Mouse (Mus musculus) heart, embryonic 12.5 days (tissue): Measurements from ENCODE around the gene Soat2. TPM values are rescaled to one million over a fixed set of nuclear protein-coding genes. Genes with fewer than 3 reads are reported as not detected.
A peak's percentile ranks its signal among the peaks of the same experiment; 100 is the strongest.

Experiments used
- ATAC-seq: fragments of 200-750 bp; cut with Nextera tagmentation; 2 replicates; pipeline ENCODE4 v1.8.0; 2017; ENCODE audit warnings: moderate TSS enrichment, moderate library complexity; ENCODE audit not compliant: insufficient number of reproducible peaks, low FRiP score
- H3K27ac ChIP-seq: fragments of 300-500 bp; sonication (generic); 2 replicates; pipeline ENCODE4 v1.5.1; 2016; ENCODE audit warnings: mild to moderate bottlenecking, moderate library complexity; ENCODE audit not compliant: poor library complexity, severe bottlenecking
- H3K27me3 ChIP-seq: fragments of 300-500 bp; sonication (generic); replicated peaks from 2 replicates; pipeline ENCODE4 v1.6.1; 2016; ENCODE audit warnings: mild to moderate bottlenecking, moderate library complexity
- H3K36me3 ChIP-seq: fragments of 300-500 bp; sonication (generic); 2 replicates; pipeline ENCODE4 v1.6.1; 2016; ENCODE audit warnings: mild to moderate bottlenecking, moderate library complexity
- H3K4me1 ChIP-seq: fragments of 300-500 bp; sonication (generic); replicated peaks from 2 replicates; pipeline ENCODE4 v1.6.1; 2016; ENCODE audit warnings: mild to moderate bottlenecking
- H3K4me2 ChIP-seq: fragments of 300-500 bp; sonication (generic); 2 replicates; pipeline ENCODE4 v1.6.1; 2016; ENCODE audit warnings: mild to moderate bottlenecking, moderate library complexity
- H3K4me3 ChIP-seq: fragments of 300-500 bp; sonication (generic); 2 replicates; pipeline ENCODE4 v1.5.1; 2016; ENCODE audit warnings: mild to moderate bottlenecking
- H3K9ac ChIP-seq: fragments of 300-500 bp; sonication (generic); 2 replicates; pipeline ENCODE4 v1.6.1; 2016; ENCODE audit warnings: mild to moderate bottlenecking, moderate library complexity
- H3K9me3 ChIP-seq: fragments of 300-500 bp; sonication (generic); replicated peaks from 2 replicates; pipeline ENCODE4 v1.6.1; 2016; ENCODE audit warnings: mild to moderate bottlenecking, moderate library complexity
- WGBS: fragments of 180-500 bp; shearing (Covaris S2); methylation state at CpG from one replicate; pipeline ENCODE4 v1.1.7; 2016; 5-methylcytosine and 5-hydroxymethylcytosine counted together
- polyA plus RNA-seq: library from polyadenylated mRNA; unstranded; fragments of >200 nt; fragmentation: Nextera tagmentation; extraction: Ambion mirVana; gene quantifications from 2 replicates; pipeline ENCODE4 v1.2.1, GENCODE M21; 2016

Soat2 gene
- polyA plus RNA-seq, 1 experiment from 2014 or later, result 1.2 TPM

DNA sequence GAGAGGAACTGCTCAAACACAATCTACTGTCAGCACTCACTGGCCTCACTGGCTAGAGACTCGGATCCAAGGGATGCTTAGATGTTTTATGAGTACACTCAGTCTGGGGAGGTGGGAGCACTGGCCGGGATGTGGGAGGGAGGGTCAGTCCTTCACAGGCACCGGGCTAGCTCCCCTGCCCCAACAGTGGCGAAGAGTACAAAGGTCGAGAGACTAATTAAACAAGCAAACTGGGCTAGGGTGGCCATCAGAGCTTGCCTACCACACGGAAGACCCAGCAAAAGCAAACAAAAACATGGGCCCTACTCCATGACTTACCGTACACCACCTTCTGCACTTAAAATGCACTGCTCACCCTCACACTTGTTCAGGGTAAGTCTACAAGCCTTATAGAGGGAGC is 41.4 kb downstream of the Soat2 start:
- 76% methylated on average over 7 of the region's 7 CpGs for WGBS
- Histone ChIP-seq H3K4me2 (no peak overlapping the region), H3K9me3 (no peaks in the 10 kb centered on the region), H3K27ac (no peak overlapping the region), H3K9ac (no peak overlapping the region), H3K27me3 (no peaks in the 10 kb centered on the region), H3K4me1 (peaks cover 24% of the 10 kb centered on the region; the same call in 1 of the 2 replicates), H3K36me3 (peaks cover 3% of the 10 kb centered on the region; the same call in 1 of the 2 replicates), H3K4me3 (no peak overlapping the region)
- ATAC-seq, result no peak

DNA sequence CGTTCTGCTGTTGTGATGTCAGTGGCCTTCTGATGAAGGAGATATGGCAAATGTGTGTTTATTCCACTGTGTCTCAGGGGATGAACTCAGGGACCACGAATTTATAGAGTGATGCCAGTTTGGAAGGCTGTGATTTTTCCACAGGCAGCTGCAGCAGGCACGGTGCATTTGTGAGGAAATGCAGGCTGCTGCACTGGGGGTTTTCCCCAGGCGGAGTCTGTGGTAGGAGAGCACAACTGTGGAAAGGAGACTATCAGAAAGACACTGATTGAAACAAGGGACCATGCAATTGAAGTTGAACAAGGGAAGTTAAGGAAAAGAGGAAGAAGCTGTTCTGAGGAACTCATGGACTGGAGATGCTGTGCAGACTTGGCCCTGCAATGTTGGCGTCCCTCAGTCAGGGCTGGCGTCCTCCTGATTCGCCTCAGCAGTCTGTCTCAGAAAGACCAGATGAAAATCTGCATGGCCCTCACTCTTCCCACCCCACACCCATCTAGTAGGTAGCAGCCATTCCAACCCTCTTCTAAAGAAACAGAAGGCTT is 42.0 kb downstream of the Soat2 start:
- Histone ChIP-seq H3K9me3 (no peaks in the 10 kb centered on the region), H3K27me3 (no peaks in the 10 kb centered on the region), H3K4me3 (no peak overlapping the region), H3K4me2 (no peak overlapping the region), H3K4me1 (peaks cover 19% of the 10 kb centered on the region; the same call in 1 of the 2 replicates), H3K9ac (no peak overlapping the region), H3K36me3 (no peaks in the 10 kb centered on the region), H3K27ac (no peak overlapping the region)
- ATAC-seq, result no peak
- 54% methylated on average over 7 of the region's 7 CpGs for WGBS

DNA sequence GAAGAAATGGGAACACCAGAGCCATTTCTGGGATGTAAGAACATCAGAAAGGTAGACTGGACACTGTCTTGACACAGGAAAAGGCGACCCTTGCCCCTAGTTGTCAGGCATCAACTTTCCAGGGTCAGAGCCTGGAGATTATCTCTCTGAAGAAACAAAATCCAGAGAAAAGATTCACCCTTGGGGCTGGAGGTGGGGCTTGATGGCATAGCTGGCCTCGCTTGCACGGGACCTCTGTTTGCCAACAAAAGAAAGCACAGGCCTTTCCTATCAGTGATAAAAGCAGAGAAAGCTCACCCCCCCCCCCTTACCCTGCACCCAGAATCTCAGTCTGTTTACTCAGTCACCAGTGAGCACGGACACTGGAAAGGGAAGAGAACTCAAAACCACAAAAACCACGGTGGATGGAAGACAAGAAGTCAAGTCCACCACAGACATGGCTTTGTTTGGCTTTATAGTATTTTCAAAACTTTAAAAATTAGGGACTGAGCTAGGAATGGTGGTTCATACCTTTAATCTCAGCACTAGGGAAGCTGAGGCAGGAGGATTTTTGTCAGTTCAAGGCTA is 42.6 kb downstream of the Soat2 start:
- no peaks in the 10 kb centered on the region for H3K9me3 ChIP-seq
- no peak overlapping the region for H3K9ac ChIP-seq
- no peak overlapping the region for H3K4me2 ChIP-seq
- H3K4me1 ChIP-seq, result peaks cover 18% of the 10 kb centered on the region; the same call in 1 of the 2 replicates
- H3K36me3 ChIP-seq, result no peaks in the 10 kb centered on the region
- no peaks in the 10 kb centered on the region for H3K27me3 ChIP-seq
- no peak for ATAC-seq
- H3K4me3 ChIP-seq, result no peak overlapping the region
- no peak overlapping the region for H3K27ac ChIP-seq
- 32% methylated on average over 5 of the region's 5 CpGs for WGBS

DNA sequence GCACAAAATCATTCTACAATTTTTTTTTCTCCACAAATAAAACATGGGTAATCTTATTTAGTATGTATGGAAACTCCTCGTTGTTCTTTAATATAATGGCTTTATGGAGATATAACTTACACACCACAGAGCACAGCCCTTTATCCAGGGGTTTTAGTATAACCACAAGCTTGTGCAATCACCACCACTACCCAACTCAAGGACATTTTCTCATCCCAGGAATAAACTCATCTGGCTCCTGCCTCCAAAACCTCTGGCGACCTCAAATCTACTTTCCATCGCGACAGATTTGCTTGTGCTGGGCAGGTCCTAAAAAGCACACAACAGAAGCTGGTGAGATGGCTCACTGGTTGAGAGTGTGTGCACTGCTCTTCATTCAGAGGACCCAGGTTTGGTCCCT is 43.3 kb downstream of the Soat2 start:
- Histone ChIP-seq H3K36me3 (no peaks in the 10 kb centered on the region), H3K9me3 (no peaks in the 10 kb centered on the region), H3K4me3 (no peak overlapping the region), H3K4me1 (peaks cover 16% of the 10 kb centered on the region; the same call in 1 of the 2 replicates), H3K27me3 (no peaks in the 10 kb centered on the region), H3K27ac (no peak overlapping the region), H3K4me2 (no peak overlapping the region), H3K9ac (no peak overlapping the region)
- no peak for ATAC-seq
- WGBS, result 80% methylated on average over 4 of the region's 4 CpGs

DNA sequence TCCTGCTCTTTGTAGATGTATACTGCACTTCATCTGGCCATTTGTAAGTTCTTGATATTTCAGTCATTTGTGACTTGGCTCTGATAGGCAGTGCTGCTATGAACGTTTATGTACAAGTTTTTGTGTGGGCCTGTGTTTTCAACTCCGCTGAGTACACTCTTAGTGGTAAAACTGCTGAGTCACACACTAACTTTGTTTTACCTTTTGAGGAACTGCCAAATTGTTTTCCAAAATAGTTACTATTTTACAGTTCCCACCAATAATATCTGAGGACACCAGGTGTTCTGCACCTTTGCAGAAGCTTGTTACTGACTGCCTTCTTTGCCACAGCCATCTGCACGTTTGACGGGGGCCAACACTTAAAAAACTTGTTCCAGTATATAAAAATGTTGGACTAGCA is 44.1 kb downstream of the Soat2 start:
- H3K27ac ChIP-seq, result no peak overlapping the region
- no peaks in the 10 kb centered on the region for H3K36me3 ChIP-seq
- H3K27me3 ChIP-seq, result no peaks in the 10 kb centered on the region
- peaks cover 12% of the 10 kb centered on the region; the same call in 1 of the 2 replicates for H3K4me1 ChIP-seq
- no peaks in the 10 kb centered on the region for H3K9me3 ChIP-seq
- no peak overlapping the region for H3K4me3 ChIP-seq
- H3K9ac ChIP-seq, result no peak overlapping the region
- ATAC-seq, result no peak
- WGBS, result 88% methylated on average over 4 of the region's 4 CpGs
- H3K4me2 ChIP-seq, result no peak overlapping the region

DNA sequence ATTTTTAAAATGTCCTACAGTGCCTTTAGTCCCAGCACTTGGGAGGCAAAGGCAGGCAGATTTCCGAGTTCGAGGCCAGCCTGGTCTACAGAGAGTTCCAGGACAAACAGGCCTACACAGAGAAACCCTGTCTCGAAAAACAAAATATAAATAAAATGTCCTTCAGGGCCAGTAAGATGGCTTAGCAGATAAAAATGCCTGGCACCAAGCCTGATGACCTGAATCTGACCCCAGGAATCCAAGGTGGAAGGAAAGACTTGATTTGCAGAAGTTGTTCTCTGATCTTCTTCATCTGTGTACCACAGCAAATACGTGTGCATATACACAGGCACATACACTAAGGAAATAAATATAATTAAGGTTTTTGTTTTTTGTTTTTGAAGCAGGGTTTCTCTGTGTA is 45.0 kb downstream of the Soat2 start:
- no peak for ATAC-seq
- Histone ChIP-seq H3K9ac (no peak overlapping the region), H3K4me2 (no peak overlapping the region), H3K4me3 (no peak overlapping the region), H3K4me1 (peaks cover 12% of the 10 kb centered on the region; the same call in 1 of the 2 replicates), H3K36me3 (no peaks in the 10 kb centered on the region), H3K27ac (no peak overlapping the region), H3K9me3 (no peaks in the 10 kb centered on the region), H3K27me3 (no peaks in the 10 kb centered on the region)
- WGBS, result 67% methylated on average over 4 of the region's 4 CpGs

DNA sequence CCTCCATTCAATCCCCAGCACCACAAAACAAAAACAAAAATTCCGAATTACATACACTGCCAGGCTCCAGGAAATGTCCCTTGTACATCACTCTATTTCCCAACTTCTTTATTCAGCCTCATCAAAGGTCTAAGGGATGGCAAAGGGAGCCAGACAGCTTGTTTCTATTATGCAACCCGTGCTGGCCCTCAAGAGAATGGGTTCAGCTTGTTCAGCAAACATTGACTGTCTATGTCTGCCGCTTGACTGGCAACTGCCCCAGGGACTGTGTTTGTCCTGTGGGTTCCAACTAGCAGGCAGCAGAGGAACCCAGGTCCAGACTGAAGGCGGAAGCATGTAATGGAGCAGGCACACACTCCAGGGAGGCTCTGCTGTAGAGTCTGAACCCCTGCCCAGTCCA is 48.5 kb downstream of the Soat2 start:
- 84% methylated on average over 4 of the region's 4 CpGs for WGBS
- ATAC-seq, result no peak
- Histone ChIP-seq H3K9ac (no peak overlapping the region), H3K27ac (no peak overlapping the region), H3K4me2 (no peak overlapping the region), H3K36me3 (no peaks in the 10 kb centered on the region), H3K27me3 (no peaks in the 10 kb centered on the region), H3K9me3 (no peaks in the 10 kb centered on the region), H3K4me3 (no peak overlapping the region), H3K4me1 (peaks cover 7% of the 10 kb centered on the region)

DNA sequence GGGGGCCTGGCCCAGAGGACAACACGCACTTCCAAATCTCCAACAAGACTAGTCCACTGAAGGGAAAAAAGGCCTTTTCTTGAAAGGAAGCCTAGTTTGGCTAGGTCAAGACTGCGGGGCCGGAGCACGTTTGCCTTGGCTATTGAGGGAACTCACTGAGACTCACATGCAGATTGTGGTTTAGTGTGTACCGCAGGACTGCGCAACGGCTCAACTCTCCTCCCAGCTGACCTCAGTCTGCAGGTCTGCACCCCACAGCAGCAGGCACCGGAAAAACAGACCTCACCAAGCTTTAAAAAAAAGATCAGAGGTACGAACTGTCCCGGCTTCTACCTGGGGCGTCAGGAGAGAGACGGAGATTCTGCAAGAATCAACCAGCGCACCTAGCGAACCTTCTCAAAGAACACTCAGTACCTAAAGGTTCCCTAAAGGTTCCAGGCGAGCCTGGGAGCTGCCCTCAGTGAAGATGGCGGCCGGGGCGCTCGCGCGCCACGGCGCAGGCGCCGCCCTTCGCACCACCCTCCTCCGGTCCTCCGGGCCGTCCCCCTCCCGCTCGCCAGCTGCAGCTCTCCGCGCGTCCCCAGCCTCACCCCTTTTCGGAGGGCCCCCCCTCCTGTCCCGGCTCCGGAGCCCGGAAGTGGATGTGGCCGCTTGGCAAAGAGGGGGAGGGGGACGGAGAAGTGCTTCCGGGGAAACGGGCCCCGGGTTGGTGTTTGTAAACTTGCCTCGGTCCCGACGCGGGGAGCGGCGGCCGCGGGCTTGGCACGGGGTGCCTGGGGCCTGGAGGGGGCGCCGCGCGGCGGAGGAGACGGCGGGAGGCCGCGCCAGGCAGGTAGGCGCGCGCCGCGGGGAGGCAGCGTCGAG is 52.9 kb downstream of the Soat2 start, which contains the start of gene Zfp740:
TSS of gene Zfp740 (plus strand) at position 279 of the 864 bp plus-strand sequence.
- Histone ChIP-seq H3K36me3 (peaks cover 33% of the 10 kb centered on the region), H3K27ac (peak within 1 kb of the TSS; percentile 99), H3K4me2 (peak within 1 kb of the TSS; percentile 88), H3K9ac (peak within 1 kb of the TSS; percentile 92), H3K4me1 (peaks cover 29% of the 10 kb centered on the region), H3K4me3 (peak within 1 kb of the TSS; percentile 84), H3K27me3 (no peaks in the 10 kb centered on the region), H3K9me3 (no peaks in the 10 kb centered on the region)
- peak; percentile 96 for ATAC-seq
- under 1% methylated on average over 68 of the region's 68 CpGs for WGBS

DNA sequence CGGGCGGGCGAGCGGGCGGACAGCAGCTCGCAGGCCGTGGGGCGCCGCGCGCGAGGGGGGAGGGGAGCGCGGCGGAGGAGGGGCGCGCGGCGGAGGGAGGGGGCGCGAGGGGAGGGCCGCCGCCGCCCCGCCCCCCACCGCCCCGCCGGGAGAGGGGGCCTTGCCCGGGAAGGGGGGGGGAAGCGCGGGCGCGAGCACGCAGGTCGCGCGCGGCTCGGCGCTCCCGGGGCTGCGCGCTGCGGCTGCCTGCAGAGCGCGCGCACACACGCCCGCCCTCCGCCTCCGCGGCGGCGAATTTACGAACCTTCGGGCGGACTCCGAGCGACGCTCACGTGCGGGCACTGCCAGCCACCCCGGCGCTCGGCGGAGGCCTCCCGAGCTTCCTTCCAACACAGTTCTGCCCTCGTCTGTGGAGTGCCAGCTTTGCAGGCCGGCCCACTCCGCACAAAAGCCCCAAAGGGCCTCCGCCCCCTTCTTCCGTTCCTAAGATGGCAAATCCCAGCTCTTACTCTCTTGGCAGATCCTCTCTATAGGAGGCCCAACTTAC is 53.6 kb downstream of the Soat2 start:
- H3K9ac ChIP-seq, result peak overlapping the region; percentile 92
- H3K4me3 ChIP-seq, result peak overlapping the region; percentile 84
- no peaks in the 10 kb centered on the region for H3K27me3 ChIP-seq
- H3K36me3 ChIP-seq, result peaks cover 40% of the 10 kb centered on the region
- peak overlapping the region; percentile 88 for H3K4me2 ChIP-seq
- no peaks in the 10 kb centered on the region for H3K9me3 ChIP-seq
- peak; percentile 69 for ATAC-seq
- peaks cover 29% of the 10 kb centered on the region for H3K4me1 ChIP-seq
- under 1% methylated on average over 45 of the region's 72 CpGs for WGBS
- H3K27ac ChIP-seq, result peak overlapping the region; percentile 99

DNA sequence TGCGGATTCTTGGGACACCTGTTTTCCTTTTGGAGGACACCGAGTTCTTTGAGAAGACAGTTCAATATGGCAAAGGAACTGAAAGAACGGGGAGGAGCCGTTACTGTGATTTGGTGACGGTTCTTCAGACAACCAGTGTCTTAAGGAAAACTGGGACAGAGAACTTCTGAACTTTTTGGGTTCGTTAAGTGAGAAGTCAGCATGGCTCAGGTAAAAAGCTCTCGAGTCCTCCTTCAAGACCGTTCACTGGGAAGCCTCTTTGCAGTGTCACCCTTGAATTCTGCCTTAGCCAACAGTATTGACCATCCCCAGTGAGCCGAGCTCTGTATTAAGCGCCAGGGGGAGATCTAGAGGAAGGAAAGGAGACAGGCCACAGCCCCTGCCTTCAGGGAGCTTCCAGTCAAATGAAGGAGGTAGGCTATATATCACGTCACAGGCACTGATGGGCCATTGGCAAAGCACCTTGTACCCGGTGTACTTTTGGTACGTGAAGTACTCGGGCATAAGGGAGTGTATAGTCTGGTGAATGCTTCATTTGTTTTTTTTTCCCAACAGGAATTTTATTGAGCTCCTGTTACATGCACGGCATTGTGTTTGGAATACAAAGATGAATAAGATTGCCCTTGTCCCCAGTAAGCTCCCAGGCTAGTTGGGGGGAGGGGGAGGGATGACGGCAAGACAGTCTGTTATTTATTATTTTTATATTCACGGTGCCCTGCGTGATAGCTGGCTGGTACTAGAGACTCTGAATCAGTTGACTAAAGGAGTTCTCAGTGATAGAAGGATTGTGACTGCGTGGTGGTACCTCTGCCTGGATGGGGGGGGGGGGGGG is 54.6 kb downstream of the Soat2 start, which contains the start of gene Csad:
TSS of gene Csad (minus strand) at position 51 of the 832 bp plus-strand sequence.
- Histone ChIP-seq H3K4me3 (peak within 1 kb of the TSS; percentile 84), H3K27me3 (no peaks in the 10 kb centered on the region), H3K27ac (peak within 1 kb of the TSS; percentile 99), H3K36me3 (peaks cover 49% of the 10 kb centered on the region), H3K4me2 (peak within 1 kb of the TSS; percentile 88), H3K4me1 (peaks cover 29% of the 10 kb centered on the region), H3K9ac (peak within 1 kb of the TSS; percentile 92), H3K9me3 (no peaks in the 10 kb centered on the region)
- 68% methylated on average over 19 of the region's 19 CpGs for WGBS
- no peak for ATAC-seq
